Mouse (Mus musculus) right cerebral cortex, adult 18-20 months (tissue): Measurements from ENCODE around the gene Wdr54.

ENCODE experiments used
- DNase-seq: peaks from one replicate; pipeline ENCODE4 v3.0.0; 2022; ENCODE audit warnings: mixed read lengths

Wdr54 gene

GRCm38 (mm10) chr6:83125331-83125730 lies 30.9 kb downstream of the Wdr54 start, which contains the start of gene Ino80b:
TSS of gene Ino80b (minus strand) at chr6:83125431.
- no peak for DNase-seq

- peak; percentile 90 for DNase-seq
Measured at GRCm38 (mm10) chr6:83124851-83125312, 31.3 kb downstream of the Wdr54 start.

GRCm38 (mm10) chr6:83122961-83123360 lies 33.2 kb downstream of the Wdr54 start:
- no peak for DNase-seq

GRCm38 (mm10) chr6:83121863-83122710 lies 34.1 kb downstream of the Wdr54 start:
- DNase-seq: no peak

GRCm38 (mm10) chr6:83120930-83121862 lies 35.0 kb downstream of the Wdr54 start, which contains the start of gene Wbp1:
TSS of gene Wbp1 (minus strand) at chr6:83121559.
- DNase-seq: peak; percentile 99

GRCm38 (mm10) chr6:83119734-83120051 lies 36.5 kb downstream of the Wdr54 start:
- DNase-seq: no peak

GRCm38 (mm10) chr6:83118825-83119733 lies 37.1 kb downstream of the Wdr54 start:
- DNase-seq: no peak

GRCm38 (mm10) chr6:83118369-83118768 lies 37.8 kb downstream of the Wdr54 start:
- DNase-seq: no peak

- DNase-seq: no peak
Measured at GRCm38 (mm10) chr6:83117616-83118015, 38.6 kb downstream of the Wdr54 start.

- no peak for DNase-seq
Measured at GRCm38 (mm10) chr6:83117165-83117438, 39.1 kb downstream of the Wdr54 start.

- DNase-seq: no peak
Measured at GRCm38 (mm10) chr6:83116373-83117164, 39.6 kb downstream of the Wdr54 start.

GRCm38 (mm10) chr6:83115682-83116372 lies 40.4 kb downstream of the Wdr54 start:
- no peak for DNase-seq

- DNase-seq: peak; percentile 94
Measured at GRCm38 (mm10) chr6:83115011-83115671, 41.1 kb downstream of the Wdr54 start, which contains the start of gene Mogs. TSS of gene Mogs (plus strand) at chr6:83115496.

- DNase-seq: no peak
Measured at GRCm38 (mm10) chr6:83111510-83112136, 44.6 kb downstream of the Wdr54 start.

- peak; percentile 81 for DNase-seq
Measured at GRCm38 (mm10) chr6:83108762-83109668, 47.2 kb downstream of the Wdr54 start, which contains the start of gene Mrpl53. TSS of gene Mrpl53 (plus strand) at chr6:83109040.

GRCm38 (mm10) chr6:83107566-83108400 lies 48.4 kb downstream of the Wdr54 start:
- peak; percentile 63 for DNase-seq

GRCm38 (mm10) chr6:83104158-83104557 lies 52.0 kb downstream of the Wdr54 start:
- DNase-seq: no peak

- no peak for DNase-seq
Measured at GRCm38 (mm10) chr6:83103130-83103650, 53.0 kb downstream of the Wdr54 start.
